Mouse (Mus musculus): ENCODE measurements around the gene Irak2.

DNA sequence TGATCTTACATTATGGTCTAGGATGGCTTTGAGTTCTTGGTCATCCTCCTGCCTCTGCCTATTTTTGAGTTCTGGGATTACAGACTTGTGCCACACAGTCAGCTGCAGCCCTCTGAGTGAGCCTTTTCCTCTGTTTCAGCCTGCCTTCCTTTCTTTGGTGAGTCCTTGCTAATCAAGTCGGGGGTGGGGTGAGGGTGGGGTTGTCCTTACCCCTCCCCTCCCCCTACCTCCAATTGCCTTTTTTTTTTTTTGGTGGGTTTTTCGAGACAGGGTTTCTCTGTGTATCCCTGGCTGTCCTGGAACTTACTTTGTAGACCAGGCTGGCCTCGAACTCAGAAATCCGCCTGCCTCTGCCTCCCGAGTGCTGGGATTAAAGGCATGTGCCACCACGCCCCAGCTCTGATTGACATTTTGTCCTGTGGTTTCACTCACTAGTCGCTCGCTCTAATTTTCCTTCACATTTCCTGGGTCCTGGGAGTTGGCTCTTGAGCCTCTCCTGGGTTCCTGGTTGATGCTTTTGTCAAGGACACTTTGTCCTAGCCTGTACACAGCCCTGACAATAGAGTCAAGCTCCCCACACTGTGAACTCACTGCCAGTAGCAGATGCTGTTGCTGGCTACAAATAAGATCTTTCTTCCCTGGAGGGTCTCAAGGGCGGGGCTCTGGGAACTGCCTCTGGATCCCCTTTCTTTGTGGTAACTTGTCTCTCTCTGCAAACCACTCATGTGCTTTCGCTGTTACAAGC is 45.0 kb downstream of the Irak2 start:
- TF ChIP-seq TAL1 (IDR thresholded peaks at IDR 0.05; ENCODE audit: low read length) = no peak
- no peak for TF ChIP-seq GATA1 (IDR thresholded peaks at IDR 0.05; ENCODE audit: low read length)

Data from erythroblast, embryonic 14.5 days (primary cell).